ENCODE assay signal across 29 mouse cellular contexts in genomic region chr13:53526880-53527279, GRCm38 (mm10). TPM values are rescaled to one million over a fixed set of nuclear protein-coding genes. Genes with fewer than 3 reads are reported as not detected.
DNase-seq lines count a peak whose midpoint lies in the region; ATAC-seq and TF ChIP-seq lines count a peak whose summit lies in the region.
"Had no signal": no experiment of that assay in that cellular context is flagged by ENCODE, and none has a peak within 500 bp of the region (broad histone marks: within the 10 kb centered on the region; RNA-seq: fewer than 3 reads in every experiment).

No protein-coding gene starts in this region.

- H3K4me3 ChIP-seq in heart, embryonic 10.5 days = no peak overlapping the region
- no peak overlapping the region for H3K4me3 ChIP-seq in heart, embryonic 14.5 days (ENCODE audit: control insufficient read depth in 1 of 2, insufficient read depth in 1 of 2, low read depth in 1 of 2, low read length in 2 of 2)
- no peak overlapping the region for H3K4me3 ChIP-seq in heart, postnatal 0 days (ENCODE audit: low read depth, low read length)
- H3K4me3 ChIP-seq: embryonic facial prominence, embryonic 13.5 days; embryonic facial prominence, embryonic 15.5 days; erythroblast, embryonic 14.5 days; forebrain, embryonic 10.5 days; forebrain, embryonic 12.5 days had no signal

- DNase-seq in heart, embryonic 10.5 days (ENCODE audit: low spot score) = peak; percentile 83
- no peak for DNase-seq in heart, adult 8-10 months (ENCODE audit: low spot score)
- no peak for DNase-seq in heart, adult 9 months (ENCODE audit: low spot score in 2 of 2)
- DNase-seq in heart, postnatal 0 days (ENCODE audit: low spot score) = peak; percentile 50
- DNase-seq in heart, adult 11 months = no peak
- peak; percentile 18 for DNase-seq in ZHBTc4 (ENCODE audit: low read depth, low spot score)
- DNase-seq: adrenal gland, adult 2 months; adrenal gland, postnatal 10 days; adrenal gland, postnatal 25 days; B cell, adult 2 months; cerebellum, adult 11 months; cerebellum, adult 18-20 months; cerebellum, adult 8-10 months; cerebellum, adult 9-11 months; cerebellum, postnatal 14 days; cerebellum, postnatal 36 days; embryo, embryonic 11 days had no signal

- TF ChIP-seq EP300 in heart, postnatal 0 days (IDR thresholded peaks at IDR 0.05; ENCODE audit: low read depth) = no peak

- ATAC-seq in heart, embryonic 14.5 days (ENCODE audit: insufficient number of reproducible peaks, insufficient read depth, low FRiP score, low read depth) = 0 out of 2 replicates have a peak, but pooled peaks have one; percentile 66
- peak; percentile 75 for ATAC-seq in heart, postnatal 0 days (ENCODE audit: insufficient read depth, low read depth)
- ATAC-seq: CD4-positive, CD25-positive, alpha-beta regulatory T cell, adult 4 months; forebrain, embryonic 14.5 days; Patski had no signal

- TF ChIP-seq CTCF in heart, postnatal 0 days (IDR thresholded peaks at IDR 0.05; ENCODE audit: low read depth) = peak; percentile 24; the same call in 1 of the 2 replicates

- H3K36me3 ChIP-seq in heart, embryonic 10.5 days = no peaks in the 10 kb centered on the region
- no peaks in the 10 kb centered on the region for H3K36me3 ChIP-seq in heart, embryonic 14.5 days (ENCODE audit: control insufficient read depth, insufficient read depth, low read length)
- H3K36me3 ChIP-seq in heart, postnatal 0 days (replicated peaks; ENCODE audit: control insufficient read depth, insufficient read depth, low read length) = no peaks in the 10 kb centered on the region
- H3K36me3 ChIP-seq: embryonic facial prominence, embryonic 13.5 days; embryonic facial prominence, embryonic 15.5 days; forebrain, embryonic 10.5 days; forebrain, embryonic 12.5 days; G1E had no signal

- H3K4me1 ChIP-seq in heart, embryonic 10.5 days = peaks cover 32% of the 10 kb centered on the region
- H3K4me1 ChIP-seq in heart, embryonic 14.5 days (ENCODE audit: control insufficient read depth in 2 of 2, insufficient read depth in 2 of 2, low read length in 2 of 2) = peaks cover 20 to 24% of the 10 kb centered on the region in 2 experiments
- H3K4me1 ChIP-seq in heart, postnatal 0 days (ENCODE audit: control insufficient read depth, insufficient read depth) = 0 out of 2 replicates have a peak, but pooled peaks cover under 1% of the 10 kb centered on the region
- H3K4me1 ChIP-seq: forebrain, embryonic 12.5 days had no signal

- H3K4me2 ChIP-seq in heart, embryonic 14.5 days (ENCODE audit: low read length) = 0 out of 2 replicates have a peak overlapping the region, but pooled peaks have one; percentile 6
- H3K4me2 ChIP-seq in heart, postnatal 0 days (ENCODE audit: low read depth, low read length) = no peak overlapping the region
- H3K4me2 ChIP-seq: embryonic facial prominence, embryonic 13.5 days; embryonic facial prominence, embryonic 15.5 days; forebrain, embryonic 12.5 days had no signal

- H3K9me3 ChIP-seq in heart, embryonic 10.5 days = no peaks in the 10 kb centered on the region
- H3K9me3 ChIP-seq in heart, embryonic 14.5 days (ENCODE audit: control insufficient read depth, low read length) = no peaks in the 10 kb centered on the region
- H3K9me3 ChIP-seq in heart, postnatal 0 days (replicated peaks; ENCODE audit: control insufficient read depth, low read length) = no peaks in the 10 kb centered on the region
- H3K9me3 ChIP-seq: embryonic facial prominence, embryonic 13.5 days; embryonic facial prominence, embryonic 15.5 days; forebrain, embryonic 10.5 days; forebrain, embryonic 12.5 days had no signal

- H3K27me3 ChIP-seq in heart, embryonic 10.5 days (ENCODE audit: insufficient read depth, poor library complexity, severe bottlenecking) = no peaks in the 10 kb centered on the region
- H3K27me3 ChIP-seq in heart, embryonic 14.5 days (ENCODE audit: control insufficient read depth, insufficient read depth, low read length) = no peaks in the 10 kb centered on the region
- no peaks in the 10 kb centered on the region for H3K27me3 ChIP-seq in heart, postnatal 0 days (ENCODE audit: control insufficient read depth, insufficient read depth, low read length)

- H3K27ac ChIP-seq in heart, embryonic 10.5 days = peak overlapping the region; percentile 63
- peak overlapping the region in 1 of 2 experiments; percentile 49; a peak in 1 of 4 replicates for H3K27ac ChIP-seq in heart, embryonic 14.5 days (replicated peaks in 1 of 2; ENCODE audit: control insufficient read depth in 1 of 2, insufficient read depth in 1 of 2, low read depth in 2 of 2, low read length in 2 of 2)
- no peak overlapping the region for H3K27ac ChIP-seq in heart, postnatal 0 days (ENCODE audit: low read depth)
- H3K27ac ChIP-seq: embryonic facial prominence, embryonic 13.5 days; embryonic facial prominence, embryonic 15.5 days; forebrain, embryonic 10.5 days; forebrain, embryonic 12.5 days had no signal

- H3K9ac ChIP-seq in heart, embryonic 14.5 days (ENCODE audit: low read length) = no peak overlapping the region
- no peak overlapping the region for H3K9ac ChIP-seq in heart, postnatal 0 days (replicated peaks; ENCODE audit: low read depth, low read length)
- H3K9ac ChIP-seq: embryonic facial prominence, embryonic 13.5 days; embryonic facial prominence, embryonic 15.5 days; forebrain, embryonic 12.5 days had no signal

- 35% methylated on average over 9 of the region's 9 CpGs for WGBS in heart, embryonic 10.5 days
- 32% methylated on average over 9 of the region's 9 CpGs for WGBS in heart, embryonic 14.5 days
- 36% methylated on average over 9 of the region's 9 CpGs for WGBS in heart, postnatal 0 days

RNA-seq across cellular contexts. Expression of gene Msx2, which starts 54.0 kb away (rescaled TPM):
- 15.3 and 27.4 TPM in 2 replicates for polyA plus RNA-seq in heart, embryonic 10.5 days (2016; fragmentation: Nextera tagmentation; extraction: Ambion mirVana)
- under 1 TPM; 0.24 to 0.62 (median 0.45) TPM for total RNA-seq in heart, adult 8-10 months (2022)
- 2.8 and 3.0 TPM in 2 replicates for polyA plus RNA-seq in heart, embryonic 14.5 days (2014; fragmentation: Nextera tagmentation; extraction: Ambion mirVana)
- total RNA-seq in heart, postnatal 0 days (2014; rRNA removed; ENCODE audit: low replicate concordance) = 0.92 and 0.97 TPM in 2 replicates
- polyA plus RNA-seq in heart, postnatal 0 days (2015; fragmentation: Nextera tagmentation; extraction: Ambion mirVana) = 1.1 and 1.4 TPM in 2 replicates
- total RNA-seq: CH12.LX; common myeloid progenitor, adult 5-6 weeks had no signal
- polyA plus RNA-seq: CD4-positive, CD25-positive, alpha-beta regulatory T cell, adult 4 months; erythroblast, embryonic 14.5 days; G1E; Patski had no signal

Comparison
In these comparisons a context has a peak if more than half of its experiments do, and no peak if none do; other contexts are left out.
1. DNase-seq: peak in heart, embryonic 10.5 days (single experiment), heart, postnatal 0 days (single experiment) and ZHBTc4 (single experiment); none in heart, adult 8-10 months (single experiment), heart, adult 9 months (0 of 2) and heart, adult 11 months (single experiment).